Mouse (Mus musculus) regulatory T cell (primary cell): Measurements from ENCODE around the gene Tube1.
"Not testable (repeated sequence)": the region's sequence is repeated elsewhere in the genome, so short reads cannot be mapped to it uniquely, and the experiment has no call there.

Source experiments
- in situ Hi-C: fragments of 300-600 bp; cut with MboI, MseI; formaldehyde crosslinking; loops from one replicate; pipeline ENCODE4 v1.15.1; 2025; ENCODE audit warnings: high pct_unique_total_duplicates

The Tube1 gene

GRCm38 (mm10) chr10:39169642-39170041 lies 35.9 kb downstream of the Tube1 start:
- in situ Hi-C loops = loop anchor here (5.0 to 10.0 kb wide), 3 partner anchors 65 to 568 kb away; no protein-coding TSS in a partner anchor

GRCm38 (mm10) chr10:39170181-39170580 lies 36.4 kb downstream of the Tube1 start:
- in situ Hi-C loops = loop anchor here (5.0 to 10.0 kb wide), 3 partner anchors 65 to 567 kb away; no protein-coding TSS in a partner anchor

- in situ Hi-C loops = loop anchor here (5.0 to 10.0 kb wide), 3 partner anchors 64 to 567 kb away; no protein-coding TSS in a partner anchor
These were observed 36.9 kb downstream of the Tube1 start for GRCm38 (mm10) chr10:39170706-39171105.

GRCm38 (mm10) chr10:39171134-39171533 lies 37.4 kb downstream of the Tube1 start:
- in situ Hi-C loops = loop anchor here (5.0 to 10.0 kb wide), 3 partner anchors 64 to 566 kb away; no protein-coding TSS in a partner anchor

- in situ Hi-C loops = loop anchor here (5.0 to 10.0 kb wide), 3 partner anchors 63 to 565 kb away; no protein-coding TSS in a partner anchor
These were observed 38.1 kb downstream of the Tube1 start for GRCm38 (mm10) chr10:39171603-39172539.

- in situ Hi-C loops = loop anchor here (5.0 to 10.0 kb wide), 3 partner anchors 62 to 565 kb away; no protein-coding TSS in a partner anchor
These were observed 38.8 kb downstream of the Tube1 start for GRCm38 (mm10) chr10:39172540-39172931.

GRCm38 (mm10) chr10:39173077-39173476 lies 39.3 kb downstream of the Tube1 start:
- in situ Hi-C loops = loop anchor here (5.0 to 10.0 kb wide), 3 partner anchors 62 to 564 kb away; no protein-coding TSS in a partner anchor

- in situ Hi-C loops = loop anchor here (10.0 kb wide), 1 partner anchor 58 kb away; no protein-coding TSS in a partner anchor
These were observed 43.2 kb downstream of the Tube1 start for GRCm38 (mm10) chr10:39176981-39177380.

GRCm38 (mm10) chr10:39184864-39185544 lies 51.2 kb downstream of the Tube1 start:
- in situ Hi-C loops = no loop called here

- in situ Hi-C loops = no loop called here
These were observed 51.8 kb downstream of the Tube1 start for GRCm38 (mm10) chr10:39185545-39185906.

- in situ Hi-C loops = no loop called here
These were observed 58.9 kb downstream of the Tube1 start for GRCm38 (mm10) chr10:39192673-39193072.

- in situ Hi-C loops = not testable (repeated sequence)
These were observed 64.4 kb downstream of the Tube1 start for GRCm38 (mm10) chr10:39198216-39198615.
